18 mouse cellular contexts compared by ENCODE assay signal in genomic region chr6:6454396-6454795, GRCm38 (mm10).
"Had no signal": no experiment of that assay in that cellular context is flagged by ENCODE, and none has a peak within 500 bp of the region (broad histone marks: within the 10 kb centered on the region; RNA-seq: fewer than 3 reads in every experiment).

No protein-coding gene starts in this region.

- H3K27ac ChIP-seq: midbrain, embryonic 10.5 days; midbrain, embryonic 12.5 days; neural tube, embryonic 13.5 days; neural tube, embryonic 15.5 days had no signal

- H3K9ac ChIP-seq: lung, embryonic 14.5 days; midbrain, embryonic 12.5 days; neural tube, embryonic 13.5 days; neural tube, embryonic 15.5 days had no signal

- ATAC-seq: midbrain, embryonic 16.5 days had no signal

- H3K4me1 ChIP-seq: neural tube, embryonic 13.5 days; neural tube, embryonic 15.5 days had no signal

- H3K36me3 ChIP-seq: midbrain, embryonic 10.5 days; midbrain, embryonic 12.5 days; neural tube, embryonic 13.5 days; neural tube, embryonic 15.5 days had no signal

- H3K27me3 ChIP-seq: midbrain, embryonic 12.5 days; neural tube, embryonic 15.5 days had no signal

- H3K9me3 ChIP-seq: midbrain, embryonic 10.5 days; midbrain, embryonic 12.5 days; neural tube, embryonic 13.5 days; neural tube, embryonic 15.5 days had no signal

- DNase-seq: lung, adult 18-20 months; lung, embryonic 14.5 days; lung, postnatal 10 days; lung, postnatal 4 days; midbrain, embryonic 14.5 days; right cerebral cortex, adult 18-20 months; right cerebral cortex, postnatal 25 days; right cerebral cortex, postnatal 4 days; spleen, adult 18-20 months; thymus, adult 18-20 months; thymus, postnatal 14 days; thymus, postnatal 36 days had no signal

- H3K4me3 ChIP-seq: midbrain, embryonic 10.5 days; midbrain, embryonic 12.5 days; myocyte; neural tube, embryonic 13.5 days; neural tube, embryonic 15.5 days had no signal

- H3K4me2 ChIP-seq: lung, embryonic 14.5 days; midbrain, embryonic 12.5 days; neural tube, embryonic 13.5 days; neural tube, embryonic 15.5 days had no signal
